Mouse (Mus musculus): ENCODE data around the gene Gm49355.
"Not testable (repeated sequence)": the region's sequence is repeated elsewhere in the genome, so short reads cannot be mapped to it uniquely, and the experiment has no call there.

The Gm49355 gene

DNA sequence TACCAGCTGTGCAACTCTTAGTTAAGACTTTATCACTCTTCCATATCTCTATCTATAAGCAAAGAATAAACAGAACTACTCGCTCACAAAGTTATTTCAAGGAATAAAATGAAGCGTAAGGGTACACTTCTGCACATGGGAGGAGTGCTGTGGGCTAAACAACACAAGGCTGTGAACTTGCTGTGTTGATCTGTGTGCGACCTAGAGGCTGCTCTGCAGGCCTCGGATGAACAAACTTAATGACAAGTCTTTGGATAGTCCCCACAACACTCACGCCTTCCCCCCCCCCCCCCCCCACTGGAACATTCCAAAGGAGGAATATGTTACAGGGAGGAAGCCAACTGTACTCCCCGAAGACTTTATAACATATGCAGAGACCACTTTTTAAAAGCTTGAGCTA lies at the start of gene Gm49355:
TSS of gene Gm49355 (plus strand) at position 336 of the 400 bp plus-strand sequence.
- DNase-seq (ENCODE audit: low spot score in 2 of 2) = no peak

DNA sequence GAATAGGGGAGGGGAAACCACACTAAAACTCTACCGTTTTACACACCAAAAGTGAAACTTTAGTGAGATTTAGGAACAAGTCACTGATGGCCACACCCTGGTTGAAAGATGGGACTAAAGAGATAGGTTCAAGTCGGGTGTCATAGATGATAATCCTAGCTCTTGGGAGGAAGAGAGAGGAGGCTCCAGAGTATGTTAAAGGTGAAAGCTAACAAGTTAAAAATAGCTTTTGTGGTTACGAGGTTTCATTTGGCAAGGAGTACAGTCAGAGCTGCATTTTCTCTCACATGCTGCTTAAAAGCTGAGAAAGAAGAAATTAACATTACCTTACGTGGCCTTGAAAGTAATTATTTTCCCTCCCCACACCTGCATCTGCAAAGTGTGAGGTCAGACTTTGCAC lies 40.0 kb upstream of the Gm49355 start:
- DNase-seq (ENCODE audit: low spot score in 2 of 2) = no peak

DNA sequence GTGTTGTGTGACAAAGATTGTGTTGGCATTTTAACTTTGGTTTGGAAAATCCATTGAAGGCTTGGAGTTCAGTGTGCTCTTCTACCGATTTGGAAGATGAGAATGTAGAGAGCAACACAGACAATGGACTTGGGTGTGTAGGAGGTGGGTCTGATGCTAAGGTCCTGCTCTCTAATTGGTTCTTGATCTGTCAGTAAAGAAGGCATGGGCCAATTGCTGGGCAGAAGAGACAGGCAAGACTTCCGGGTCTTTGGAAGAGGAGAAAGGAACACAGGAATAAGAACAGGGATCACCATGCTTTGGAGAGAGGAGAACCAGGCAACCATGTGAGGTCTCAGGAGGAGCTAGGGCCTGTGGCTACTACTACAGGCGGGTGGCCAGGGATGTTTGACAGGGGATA lies 7.7 kb upstream of the Gm49355 start:
- DNase-seq (ENCODE audit: low spot score in 2 of 2) = no peak

DNA sequence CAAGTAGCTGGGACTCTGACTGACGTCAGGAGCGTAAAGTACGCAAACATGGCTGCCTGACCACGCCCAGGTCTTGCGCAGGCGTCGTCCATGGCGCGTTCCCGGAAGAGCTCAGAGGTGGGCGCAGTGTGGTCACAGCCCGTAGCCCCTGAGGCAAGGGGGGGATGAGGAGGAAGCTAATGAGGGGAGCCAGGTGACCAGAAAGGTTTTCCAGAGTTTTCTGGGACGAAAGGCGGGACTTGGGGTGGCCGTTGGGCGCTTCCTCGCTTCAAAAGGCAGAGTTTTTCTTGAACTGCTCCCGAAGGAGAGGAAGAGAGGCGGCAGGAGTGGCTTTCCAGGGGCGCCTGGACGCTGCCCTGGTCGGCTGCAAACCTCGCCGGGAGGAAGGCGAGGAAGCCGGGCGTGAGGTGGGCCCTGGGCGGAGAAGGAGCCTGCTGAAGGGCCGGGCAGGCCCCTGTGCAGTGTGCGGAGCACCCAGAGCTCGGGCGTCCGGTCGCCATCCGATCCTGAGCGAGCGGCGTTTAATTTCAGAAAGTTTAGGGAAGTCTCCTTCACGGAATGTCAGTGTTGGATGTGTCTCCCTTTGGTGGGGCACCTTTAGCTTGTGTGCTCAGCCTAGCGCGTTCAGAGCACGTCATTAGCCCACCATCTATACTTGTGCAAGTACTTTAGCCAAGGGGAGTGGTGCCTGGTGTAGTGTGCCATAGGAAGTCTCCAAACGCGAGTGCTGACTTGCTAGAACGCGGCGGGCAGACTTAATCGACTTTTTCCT lies 551 bp downstream of the Gm49355 start, which contains the start of gene 3830406C13Rik:
TSS of gene 3830406C13Rik (plus strand) at position 33 of the 772 bp plus-strand sequence.
- peak; percentile 61 to 74 for DNase-seq (ENCODE audit: low spot score in 2 of 2)

DNA sequence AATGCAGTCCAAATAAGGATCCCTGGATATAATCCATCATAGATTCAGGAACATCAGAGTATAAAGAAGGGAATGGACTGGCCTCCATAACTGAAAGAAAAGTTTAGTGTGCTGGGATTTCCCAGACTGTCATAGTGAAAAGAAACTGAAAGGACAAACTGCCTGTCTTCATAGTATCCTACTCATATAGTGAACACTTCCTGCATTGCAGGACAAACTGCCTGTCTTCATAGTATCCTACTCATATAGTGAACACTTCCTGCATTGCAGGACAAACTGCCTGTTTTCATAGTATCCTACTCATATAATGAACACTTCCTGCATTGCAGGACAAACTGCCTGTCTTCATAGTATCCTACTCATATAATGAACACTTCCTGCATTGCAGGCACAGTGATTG lies 6.0 kb downstream of the Gm49355 start:
- not testable (repeated sequence) for DNase-seq (ENCODE audit: low spot score in 2 of 2)

DNA sequence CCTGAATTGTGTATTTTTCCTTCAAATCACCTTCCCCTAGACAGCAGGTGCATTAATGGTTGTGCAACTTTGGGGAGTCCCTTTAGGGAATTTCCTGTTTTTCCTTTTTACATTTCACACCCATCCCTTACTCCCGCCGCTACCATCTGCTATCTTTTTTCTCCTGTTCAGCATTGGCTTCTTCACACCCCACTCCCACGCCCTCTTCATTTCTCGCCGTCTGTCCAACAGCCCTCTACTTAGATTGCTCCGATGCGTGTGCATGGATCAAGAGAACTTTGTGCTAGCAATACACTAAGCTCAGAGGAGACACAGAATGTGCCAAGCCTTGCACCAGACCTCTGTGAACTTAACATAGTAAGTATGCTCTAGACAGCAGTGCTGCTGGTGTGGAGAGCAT lies 12.6 kb downstream of the Gm49355 start:
- no peak for DNase-seq (ENCODE audit: low spot score in 2 of 2)

DNA sequence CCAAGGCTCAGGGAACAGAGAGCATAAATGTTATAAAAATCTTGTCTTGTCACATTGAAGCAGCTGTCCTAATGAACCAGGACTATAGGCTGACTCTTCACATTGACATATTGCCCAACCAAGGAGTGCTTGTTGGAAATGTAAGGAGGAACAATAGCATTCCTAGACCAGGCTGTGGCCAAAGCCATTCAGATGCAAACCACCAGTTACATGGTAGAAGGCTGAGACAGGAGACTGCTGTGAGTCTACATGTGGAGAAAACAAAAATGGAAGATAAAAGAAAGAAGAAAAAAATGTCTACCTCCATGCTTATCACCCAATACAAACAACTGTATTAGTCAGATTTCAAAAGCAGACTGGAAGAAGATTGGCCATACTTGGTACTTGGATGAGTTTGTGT lies 15.4 kb downstream of the Gm49355 start:
- no peak for DNase-seq (ENCODE audit: low spot score in 2 of 2)

DNA sequence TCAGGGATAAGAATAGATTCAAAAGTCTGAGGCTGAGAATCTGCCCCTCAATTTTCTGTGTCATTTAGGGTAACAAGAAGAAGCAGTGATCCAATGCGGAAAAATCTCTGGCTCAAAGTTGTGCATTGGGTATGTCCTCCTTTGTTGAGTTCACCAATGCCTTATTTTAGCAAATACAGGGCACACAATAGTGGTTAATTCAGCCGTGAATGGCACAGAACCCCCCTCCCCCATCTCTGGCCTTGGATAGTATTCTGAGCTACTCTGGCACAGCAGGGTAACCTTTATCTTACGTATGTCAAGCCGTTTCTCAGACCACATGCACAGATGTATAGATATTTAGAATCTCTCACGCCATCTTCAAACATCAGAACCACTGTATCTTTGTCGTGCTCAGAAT lies 15.9 kb downstream of the Gm49355 start:
- no peak for DNase-seq (ENCODE audit: low spot score in 2 of 2)

DNA sequence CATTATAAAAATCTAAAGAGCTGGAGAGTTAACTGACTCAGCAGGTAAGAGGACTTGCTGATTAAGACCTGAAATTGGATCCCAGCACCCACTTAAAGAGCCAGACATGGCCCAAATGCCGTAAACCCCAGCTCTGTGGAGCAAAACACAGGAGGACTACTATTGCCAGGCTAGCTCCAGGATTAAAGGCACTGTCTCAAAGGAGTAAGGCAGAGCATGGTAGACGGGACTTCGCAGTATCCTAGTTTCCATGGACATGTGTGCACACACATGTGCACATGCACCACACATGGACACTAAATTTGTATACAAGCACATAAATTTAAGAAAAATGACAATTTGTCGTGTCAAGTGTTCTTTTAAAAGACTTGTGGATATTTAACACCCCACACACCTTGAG lies 16.5 kb downstream of the Gm49355 start:
- no peak for DNase-seq (ENCODE audit: low spot score in 2 of 2)

DNA sequence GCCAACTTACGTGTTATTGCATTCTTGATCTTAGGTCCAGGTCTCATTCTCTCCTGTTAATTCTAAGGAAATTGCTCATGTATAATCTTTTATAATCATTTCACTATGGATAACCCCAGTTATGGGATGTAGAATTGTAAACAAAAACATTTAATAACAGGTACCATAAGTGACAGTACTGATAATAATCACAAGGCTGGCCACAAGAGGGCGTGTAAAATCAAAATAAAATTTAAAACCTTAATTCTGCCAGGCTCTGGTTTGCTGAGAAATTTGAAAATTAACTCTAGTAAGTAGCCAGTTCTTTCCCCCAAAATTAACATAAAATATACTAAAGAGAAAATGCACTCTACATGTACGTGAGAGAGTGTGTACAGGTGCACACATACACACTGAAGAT lies 16.9 kb downstream of the Gm49355 start:
- no peak for DNase-seq (ENCODE audit: low spot score in 2 of 2)

DNA sequence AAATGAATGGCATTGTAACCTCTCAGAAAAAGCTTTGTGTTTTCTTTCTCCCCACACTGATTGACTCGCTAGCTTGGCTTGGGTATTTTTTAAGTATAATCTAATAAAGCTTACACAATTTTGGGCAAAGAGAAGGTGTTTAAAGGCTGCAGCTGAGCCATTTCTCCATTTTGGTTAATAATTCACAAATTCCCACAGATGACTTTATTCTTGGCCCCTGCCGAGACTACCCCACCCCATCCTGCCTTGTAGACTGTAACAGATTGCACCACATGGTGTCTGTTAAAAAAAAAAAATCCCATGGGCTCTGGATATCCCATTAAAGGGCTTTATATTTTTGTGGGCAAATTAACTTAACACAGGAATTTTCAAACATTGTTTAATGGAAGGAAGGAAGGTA lies 19.3 kb downstream of the Gm49355 start:
- no peak for DNase-seq (ENCODE audit: low spot score in 2 of 2)

DNA sequence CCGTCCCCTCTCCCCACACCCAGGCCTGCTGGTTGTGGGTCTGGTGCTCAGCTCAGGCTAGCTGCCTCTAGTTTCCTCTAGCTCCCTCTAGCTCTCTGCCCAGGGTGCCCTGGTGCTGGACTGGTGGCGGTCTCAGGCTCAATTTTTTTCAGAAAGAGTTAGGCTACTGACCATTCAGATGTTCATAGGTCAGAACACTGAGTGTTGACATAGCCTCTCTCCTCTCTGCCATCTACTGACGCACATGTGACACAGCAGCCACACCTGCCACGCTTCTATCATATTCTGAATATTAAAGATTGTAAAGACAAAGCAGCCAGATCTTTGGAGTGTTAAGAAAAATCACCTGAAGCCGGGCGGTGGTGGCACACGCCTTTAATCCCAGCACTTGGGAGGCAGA lies 49.8 kb downstream of the Gm49355 start:
- DNase-seq (ENCODE audit: low spot score in 2 of 2) = no peak

DNA sequence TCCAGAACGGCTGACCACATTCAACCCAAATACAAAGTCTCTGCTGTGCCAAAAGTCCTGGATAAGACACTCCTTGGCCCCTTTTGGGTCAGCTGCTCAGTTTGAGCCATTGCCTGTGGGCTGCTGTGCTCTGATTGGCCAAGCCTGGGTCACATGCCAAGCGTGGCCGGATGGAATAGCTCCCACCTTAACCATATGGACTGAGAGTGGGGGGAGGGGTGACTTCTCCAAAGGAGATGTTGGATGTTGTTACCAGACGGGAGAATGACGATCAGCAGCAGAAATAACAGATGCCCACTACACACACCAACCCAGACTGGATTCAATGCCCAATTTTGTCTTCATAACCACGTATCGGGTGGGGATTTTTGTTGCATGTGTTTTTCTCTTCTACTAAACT lies 51.1 kb downstream of the Gm49355 start:
- DNase-seq (ENCODE audit: low spot score in 2 of 2) = no peak

DNA sequence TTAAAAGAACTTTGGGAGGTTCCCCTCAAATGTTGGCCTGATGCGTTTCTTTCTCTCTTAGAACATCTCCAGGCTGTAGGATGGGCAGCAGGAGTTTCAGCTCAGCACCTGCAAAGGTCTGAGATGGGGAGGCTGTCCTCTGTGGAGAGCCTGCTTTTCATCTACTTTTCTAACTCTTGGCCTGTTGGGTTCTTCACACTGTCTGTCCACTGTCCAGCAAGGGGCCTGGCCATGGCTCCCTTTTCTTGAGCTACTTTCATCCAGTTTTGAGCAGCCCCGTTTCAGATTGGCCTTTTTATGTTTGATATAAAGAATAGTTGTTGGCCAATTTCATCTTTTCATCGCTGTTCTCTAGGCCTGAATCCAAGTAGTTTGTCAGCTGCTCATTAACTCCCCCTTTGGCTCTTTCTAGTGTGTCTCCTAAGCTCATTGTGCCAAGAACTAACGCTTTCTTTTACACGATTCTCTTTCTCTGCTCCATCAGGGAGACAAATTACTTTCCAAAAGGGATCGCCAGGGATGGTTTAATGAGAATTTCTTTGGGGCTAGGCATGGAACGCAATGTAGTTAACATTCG lies 53.7 kb downstream of the Gm49355 start:
- no peak for DNase-seq (ENCODE audit: low spot score in 2 of 2)

DNA sequence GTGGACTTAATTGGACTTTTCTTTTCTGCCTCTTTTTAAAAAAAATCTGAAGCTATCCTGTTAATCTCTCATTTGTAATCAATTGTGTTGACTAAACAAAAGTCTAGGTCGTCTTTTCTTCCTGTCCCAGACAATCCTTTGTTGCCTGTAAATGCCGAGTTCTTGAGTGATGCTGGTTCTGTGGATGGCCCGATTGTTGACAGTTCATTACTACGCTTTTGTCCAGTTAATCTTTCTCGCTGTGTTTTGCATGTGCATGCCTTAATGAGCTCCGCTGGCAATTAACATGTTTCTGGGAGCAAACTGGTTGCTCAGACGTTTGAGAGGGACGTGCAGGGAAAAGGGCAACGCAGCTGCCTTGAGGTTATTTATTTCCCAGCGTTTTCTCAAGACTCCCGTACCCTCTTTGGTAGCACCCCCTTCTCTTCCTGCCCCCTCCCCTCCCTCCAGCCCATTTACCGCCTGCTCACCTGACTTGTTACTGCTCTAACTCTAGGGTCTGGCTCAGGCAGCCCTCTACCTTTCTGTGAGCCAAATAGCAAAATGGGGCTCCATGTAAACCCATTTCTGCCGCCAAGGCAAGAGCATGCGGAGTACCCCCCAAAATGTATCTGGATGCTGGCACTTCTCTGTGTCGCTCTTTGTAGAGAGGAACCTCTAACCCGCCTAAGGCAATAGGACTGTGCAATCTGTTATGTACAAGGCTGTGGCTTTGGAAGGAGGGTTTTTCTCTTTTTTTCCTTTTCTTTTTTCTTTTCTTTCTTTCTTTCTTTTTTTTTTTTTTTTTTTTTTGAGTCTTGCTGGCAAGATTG lies 54.4 kb downstream of the Gm49355 start:
- no peak for DNase-seq (ENCODE audit: low spot score in 2 of 2)

DNA sequence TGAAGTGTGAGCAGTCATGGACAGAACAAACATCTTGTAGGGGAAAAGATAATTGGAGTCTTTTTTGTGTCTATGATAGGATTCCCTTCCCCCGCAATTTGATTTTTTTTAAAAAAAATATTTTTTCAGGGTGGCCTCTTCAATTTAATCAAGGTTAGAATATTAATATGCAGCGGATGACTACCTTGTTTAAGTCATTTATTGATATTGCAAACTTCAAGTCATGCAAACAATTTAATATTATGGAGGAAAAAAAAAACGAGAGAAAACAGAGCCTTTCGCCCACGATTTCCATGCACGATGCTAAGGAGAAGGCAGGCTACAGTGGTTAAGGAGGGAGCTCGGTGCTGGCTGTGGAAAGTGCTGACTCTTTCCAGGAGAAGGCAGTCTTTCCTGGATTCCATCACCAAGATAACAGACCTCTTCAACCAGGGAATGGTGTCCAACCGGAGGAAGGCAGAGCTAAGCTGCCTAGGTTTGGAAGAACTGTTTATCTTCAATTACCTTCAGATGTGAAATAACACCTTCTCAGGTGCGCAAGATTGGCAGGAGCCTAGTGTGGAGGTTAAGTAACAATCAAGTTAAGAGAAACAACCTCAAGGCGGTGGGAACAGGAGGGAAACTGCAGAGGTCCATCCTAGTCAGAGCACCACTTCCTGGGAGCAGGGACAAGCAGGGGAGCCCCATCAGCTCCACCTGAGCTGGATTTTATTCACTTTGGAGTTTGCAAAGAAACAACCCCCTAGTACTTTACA lies 55.2 kb downstream of the Gm49355 start:
- no peak for DNase-seq (ENCODE audit: low spot score in 2 of 2)

DNA sequence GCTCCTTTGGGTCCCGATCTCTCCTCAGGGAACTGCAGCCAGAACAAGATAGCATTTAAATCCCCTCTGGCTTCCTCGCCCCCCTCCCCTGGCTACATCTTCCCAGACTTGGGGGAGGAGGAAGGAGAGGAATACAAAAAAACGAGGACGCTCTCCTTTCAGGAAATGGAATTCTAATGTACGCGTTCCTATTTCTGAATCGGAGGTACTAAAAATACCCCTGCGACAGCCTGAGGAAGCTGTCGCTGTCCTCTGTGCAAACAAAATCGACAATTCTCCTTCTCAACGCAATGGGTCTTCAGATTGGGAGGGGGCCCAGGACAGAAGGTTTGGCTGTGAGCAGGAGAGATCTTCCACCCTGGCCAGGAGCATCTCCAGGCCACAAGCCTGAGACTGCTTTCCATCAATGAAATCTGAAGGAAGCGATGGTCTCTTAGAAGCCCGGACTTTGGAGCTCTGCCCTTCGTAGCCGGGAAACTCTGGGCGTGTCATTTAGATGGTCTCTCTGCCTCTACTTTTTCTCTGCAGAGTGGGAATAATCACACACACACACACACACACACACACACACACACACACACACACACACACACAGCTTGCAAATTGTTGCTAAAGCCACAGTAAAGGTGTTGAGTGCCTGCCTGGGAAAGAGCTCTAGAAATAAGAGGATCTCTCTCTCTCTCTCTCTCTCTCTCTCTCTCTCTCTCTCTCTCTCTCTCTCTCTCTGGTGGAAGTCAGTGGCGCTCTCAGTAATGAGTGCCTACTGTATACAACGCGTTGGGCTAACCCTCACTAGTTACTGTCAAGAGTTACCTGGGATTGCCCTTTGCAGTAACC lies 56.7 kb downstream of the Gm49355 start:
- DNase-seq (ENCODE audit: low spot score in 2 of 2) = no peak

DNA sequence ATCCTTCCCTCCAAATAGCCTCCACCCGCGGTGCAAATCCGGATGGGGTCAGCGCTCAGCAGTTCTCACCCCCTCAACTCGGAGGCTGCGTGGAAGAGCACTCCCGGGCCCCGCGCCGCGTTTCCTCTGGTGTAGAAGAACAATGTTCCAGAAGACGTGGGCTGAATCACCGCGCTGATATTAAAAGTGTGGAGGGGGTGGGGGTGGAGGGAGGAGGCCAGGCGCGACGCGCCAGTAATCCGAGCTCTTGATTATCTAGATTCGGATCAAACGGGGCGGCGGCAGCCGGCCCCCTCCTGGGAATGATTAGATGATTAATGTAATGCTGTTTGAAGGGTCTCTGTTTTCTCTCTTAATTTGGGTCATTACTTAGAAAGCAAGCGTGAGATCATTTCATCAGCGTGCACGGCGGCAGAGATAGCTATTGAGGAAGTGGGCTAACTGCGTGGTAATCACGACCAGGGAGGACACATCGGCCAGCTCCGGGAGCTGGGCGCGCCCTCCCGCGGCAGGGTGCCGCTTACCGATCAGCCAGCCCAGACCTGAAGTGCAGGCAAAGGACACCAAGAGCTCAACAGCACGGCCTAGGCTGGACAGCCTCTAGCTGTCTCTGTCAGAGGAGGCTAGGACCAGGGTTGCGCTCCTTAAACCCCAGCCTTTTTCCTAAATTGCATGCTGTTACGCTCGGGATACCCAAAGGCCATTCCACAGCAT lies 57.5 kb downstream of the Gm49355 start:
- no peak for DNase-seq (ENCODE audit: low spot score in 2 of 2)

DNA sequence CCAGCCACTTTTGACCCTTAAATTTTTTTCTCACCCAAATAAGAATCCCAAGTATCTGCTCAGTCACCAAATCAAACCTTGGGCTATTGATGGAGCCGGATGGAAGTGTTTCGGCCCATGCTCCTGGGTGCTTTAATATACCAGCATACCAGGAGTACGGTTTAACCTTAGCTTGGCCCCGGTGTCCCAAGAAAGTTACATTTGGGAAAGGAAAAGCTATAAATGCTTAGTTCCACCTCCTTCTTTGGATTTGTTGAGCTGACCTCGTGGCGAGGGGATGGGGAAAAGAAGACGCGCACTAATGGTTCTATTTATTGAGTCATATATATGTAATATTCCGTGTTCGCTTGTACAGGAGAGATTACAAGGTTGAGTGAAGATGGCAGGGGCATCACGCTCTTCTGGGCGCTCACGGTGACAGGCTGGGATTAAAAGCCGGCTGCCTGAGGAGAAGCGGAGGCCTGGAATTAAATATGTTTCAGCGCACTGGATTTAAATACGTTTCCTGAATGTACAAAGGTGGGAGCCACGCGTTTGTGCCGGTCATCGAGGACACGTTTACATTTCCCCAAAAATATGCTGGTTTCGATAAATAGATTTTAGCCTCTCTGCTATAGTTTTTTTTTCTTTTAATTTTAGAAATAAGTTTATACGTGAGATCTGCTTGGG lies 58.1 kb downstream of the Gm49355 start:
- DNase-seq (ENCODE audit: low spot score in 2 of 2) = no peak
